Mouse (Mus musculus) midbrain, embryonic 13.5 days (tissue): Measurements from ENCODE around the gene Synj1. TPM values are rescaled to one million over a fixed set of nuclear protein-coding genes. Genes with fewer than 3 reads are reported as not detected.

Experiments
- ATAC-seq: fragments of 200-750 bp; cut with Nextera tagmentation; 2 replicates; pipeline ENCODE4 v1.8.0; 2017; ENCODE audit warnings: mild to moderate bottlenecking, moderate TSS enrichment, moderate library complexity
- H3K27ac ChIP-seq: fragments of 300-500 bp; sonication (generic); 2 replicates; pipeline ENCODE4 v1.5.1; 2015; ENCODE audit warnings: inconsistent platforms, mild to moderate bottlenecking, moderate library complexity
- H3K27me3 ChIP-seq: fragments of 300-500 bp; sonication (generic); 2 replicates; pipeline ENCODE4 v1.6.1; 2015; ENCODE audit warnings: mild to moderate bottlenecking, inconsistent platforms
- H3K36me3 ChIP-seq: fragments of 300-500 bp; sonication (generic); 2 replicates; pipeline ENCODE4 v1.6.1; 2015; ENCODE audit warnings: mild to moderate bottlenecking, inconsistent platforms
- H3K4me1 ChIP-seq: fragments of 300-500 bp; sonication (generic); replicated peaks from 2 replicates; pipeline ENCODE4 v1.6.1; 2015; ENCODE audit warnings: inconsistent platforms
- H3K4me2 ChIP-seq: fragments of 300-500 bp; sonication (generic); replicated peaks from 2 replicates; pipeline ENCODE4 v1.6.1; 2015; ENCODE audit warnings: moderate library complexity, mild to moderate bottlenecking, inconsistent platforms
- H3K4me3 ChIP-seq: fragments of 300-500 bp; sonication (generic); replicated peaks from 2 replicates; pipeline ENCODE4 v1.5.1; 2015; ENCODE audit warnings: mild to moderate bottlenecking, inconsistent platforms
- H3K9ac ChIP-seq: fragments of 300-500 bp; sonication (generic); replicated peaks from 2 replicates; pipeline ENCODE4 v1.6.1; 2015; ENCODE audit warnings: mild to moderate bottlenecking, inconsistent platforms
- H3K9me3 ChIP-seq: fragments of 300-500 bp; sonication (generic); 2 replicates; pipeline ENCODE4 v1.6.1; 2016; ENCODE audit warnings: mild to moderate bottlenecking, inconsistent platforms
- WGBS: fragments of 180-500 bp; shearing (Covaris S2); methylation state at CpG from one replicate; pipeline ENCODE4 v1.1.7; 2015; 5-methylcytosine and 5-hydroxymethylcytosine counted together
- microRNA-seq: library from miRNA; unstranded; fragments of <30 nt; microRNA quantifications from one replicate; pipeline ENCODE4, GENCODE M21; 2016
- polyA plus RNA-seq: library from polyadenylated mRNA; unstranded; fragments of >200 nt; fragmentation: Nextera tagmentation; extraction: Ambion mirVana; gene quantifications from 2 replicates; pipeline ENCODE4 v1.2.1, GENCODE M21; 2015

The Synj1 gene
- polyA plus RNA-seq, 1 experiment from 2014 or later, result 33.6 TPM

DNA sequence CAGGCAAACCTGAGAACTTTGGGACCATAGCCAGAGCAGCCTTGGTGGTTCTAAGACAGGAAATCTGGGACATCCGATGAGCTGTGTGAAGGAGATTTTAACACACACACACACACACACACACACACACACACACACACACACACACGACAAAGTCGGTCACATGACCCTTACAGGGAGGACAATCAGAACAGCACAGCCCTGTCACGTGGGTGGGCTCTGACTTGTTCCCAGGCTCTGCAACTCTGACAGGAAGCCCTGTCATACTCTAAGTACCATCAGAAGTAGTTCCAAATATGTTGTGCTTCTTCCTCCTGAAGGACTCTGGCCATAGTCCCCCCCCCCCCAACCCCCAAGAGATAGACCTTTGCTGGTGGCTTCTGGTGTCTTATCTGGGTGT is 109.7 kb downstream of the Synj1 start:
- no peaks in the 10 kb centered on the region for H3K36me3 ChIP-seq
- H3K4me3 ChIP-seq, result no peak overlapping the region
- ATAC-seq, result no peak
- WGBS, result 73% methylated on average over 4 of the region's 4 CpGs
- H3K27ac ChIP-seq, result no peak overlapping the region
- no peaks in the 10 kb centered on the region for H3K9me3 ChIP-seq
- no peak overlapping the region for H3K9ac ChIP-seq
- H3K4me2 ChIP-seq, result no peak overlapping the region
- no peaks in the 10 kb centered on the region for H3K27me3 ChIP-seq
- no peaks in the 10 kb centered on the region for H3K4me1 ChIP-seq

DNA sequence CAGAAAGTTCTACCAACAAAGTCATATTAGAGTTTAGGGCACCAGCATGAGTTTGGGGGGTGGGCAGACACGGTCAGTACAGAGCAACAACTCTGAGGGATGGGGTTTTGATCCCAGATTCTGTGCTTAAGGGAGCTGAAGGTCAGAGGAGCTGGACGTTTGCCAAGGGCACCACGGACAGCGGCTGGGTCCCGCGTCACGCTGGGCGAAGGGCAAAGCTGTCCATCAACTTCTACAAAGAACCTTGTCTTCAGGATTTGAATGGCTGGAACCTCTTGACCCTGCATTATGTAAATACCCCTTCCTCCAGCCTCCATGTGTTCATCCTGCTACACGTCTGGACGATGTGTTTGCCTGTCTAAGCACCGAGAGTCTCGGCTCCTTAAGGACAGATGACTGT is 111.6 kb downstream of the Synj1 start:
- Histone ChIP-seq H3K4me3 (no peak overlapping the region), H3K4me1 (no peaks in the 10 kb centered on the region), H3K9me3 (no peaks in the 10 kb centered on the region), H3K36me3 (no peaks in the 10 kb centered on the region), H3K4me2 (no peak overlapping the region), H3K9ac (no peak overlapping the region), H3K27me3 (no peaks in the 10 kb centered on the region), H3K27ac (no peak overlapping the region)
- WGBS, result 48% methylated on average over 12 of the region's 12 CpGs
- no peak for ATAC-seq

DNA sequence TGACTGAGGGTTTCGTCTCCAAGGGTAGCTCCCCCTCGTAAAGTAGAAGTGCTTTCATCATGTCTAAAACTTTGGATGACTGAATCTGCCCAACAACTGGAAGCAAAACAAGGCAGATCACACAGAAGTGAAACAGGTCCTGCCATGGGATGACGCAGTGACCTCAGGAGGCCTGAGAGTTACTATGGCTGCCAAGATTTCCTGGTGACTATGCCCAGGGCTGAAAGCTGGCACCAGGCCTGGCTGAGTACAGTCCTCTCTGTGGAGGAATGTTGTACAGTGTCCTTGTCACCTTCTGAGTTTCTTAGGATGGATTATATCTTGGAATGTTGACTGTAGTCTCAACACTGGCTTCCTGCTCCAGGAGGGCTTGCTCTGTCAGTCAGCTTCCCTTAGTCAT is 113.5 kb downstream of the Synj1 start:
- Histone ChIP-seq H3K9ac (no peak overlapping the region), H3K4me1 (no peaks in the 10 kb centered on the region), H3K27ac (no peak overlapping the region), H3K36me3 (no peaks in the 10 kb centered on the region), H3K27me3 (no peaks in the 10 kb centered on the region), H3K4me2 (no peak overlapping the region), H3K4me3 (no peak overlapping the region), H3K9me3 (no peaks in the 10 kb centered on the region)
- no peak for ATAC-seq
- whole genome bisulfite sequencing, result 90% methylated on average over 3 of the region's 3 CpGs

DNA sequence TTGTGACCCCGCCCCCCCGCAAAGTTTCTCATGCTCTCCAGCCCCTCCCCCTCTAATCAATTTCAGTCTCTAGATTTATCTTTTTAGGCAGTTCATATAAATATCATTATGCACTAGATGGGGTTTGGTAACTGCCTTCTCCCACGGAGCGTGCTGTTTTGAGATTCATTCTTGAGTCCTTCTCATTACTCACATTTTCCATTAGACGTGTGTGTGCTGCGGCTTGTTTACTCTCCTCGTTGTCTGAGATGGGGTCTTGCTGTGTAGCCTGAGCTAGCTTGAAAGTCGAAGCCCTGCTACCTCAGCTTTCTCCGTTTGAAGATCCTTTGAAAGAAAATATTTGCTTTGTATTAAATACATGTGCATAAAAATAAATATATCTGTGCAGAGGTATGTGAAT is 117.3 kb downstream of the Synj1 start:
- no peak for ATAC-seq
- Histone ChIP-seq H3K27ac (no peak overlapping the region), H3K4me3 (no peak overlapping the region), H3K36me3 (no peaks in the 10 kb centered on the region), H3K9ac (no peak overlapping the region), H3K27me3 (no peaks in the 10 kb centered on the region), H3K4me1 (0 out of 2 replicates have a peak, but pooled peaks cover 3% of the 10 kb centered on the region), H3K4me2 (no peak overlapping the region), H3K9me3 (no peaks in the 10 kb centered on the region)
- 60% methylated on average over 9 of the region's 9 CpGs for WGBS

DNA sequence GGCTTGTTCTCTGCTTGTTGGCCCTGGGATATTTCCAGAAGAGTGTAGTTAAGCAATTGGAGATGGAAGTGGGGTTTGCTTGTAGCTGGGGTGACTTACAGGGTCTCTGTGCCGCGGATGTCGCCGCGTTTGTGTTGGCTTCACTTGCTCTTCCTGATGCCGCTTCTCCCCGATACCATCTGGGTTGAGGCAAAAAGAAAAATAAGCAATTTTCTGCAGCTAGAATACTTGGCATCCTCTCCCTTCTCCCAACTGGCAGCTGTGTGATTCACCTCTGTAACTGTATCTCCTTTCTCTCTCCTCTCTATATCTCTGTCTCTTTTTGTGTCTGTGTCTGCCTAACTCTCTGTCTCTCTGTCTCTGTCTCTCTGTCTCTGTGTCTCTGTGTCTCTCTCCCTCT is 118.1 kb downstream of the Synj1 start:
- H3K4me1 ChIP-seq, result 0 out of 2 replicates have a peak, but pooled peaks cover 3% of the 10 kb centered on the region
- H3K27ac ChIP-seq, result no peak overlapping the region
- no peak overlapping the region for H3K4me2 ChIP-seq
- H3K27me3 ChIP-seq, result no peaks in the 10 kb centered on the region
- no peak for ATAC-seq
- no peak overlapping the region for H3K4me3 ChIP-seq
- WGBS, result 89% methylated on average over 7 of the region's 7 CpGs
- no peaks in the 10 kb centered on the region for H3K9me3 ChIP-seq
- H3K36me3 ChIP-seq, result no peaks in the 10 kb centered on the region
- no peak overlapping the region for H3K9ac ChIP-seq

DNA sequence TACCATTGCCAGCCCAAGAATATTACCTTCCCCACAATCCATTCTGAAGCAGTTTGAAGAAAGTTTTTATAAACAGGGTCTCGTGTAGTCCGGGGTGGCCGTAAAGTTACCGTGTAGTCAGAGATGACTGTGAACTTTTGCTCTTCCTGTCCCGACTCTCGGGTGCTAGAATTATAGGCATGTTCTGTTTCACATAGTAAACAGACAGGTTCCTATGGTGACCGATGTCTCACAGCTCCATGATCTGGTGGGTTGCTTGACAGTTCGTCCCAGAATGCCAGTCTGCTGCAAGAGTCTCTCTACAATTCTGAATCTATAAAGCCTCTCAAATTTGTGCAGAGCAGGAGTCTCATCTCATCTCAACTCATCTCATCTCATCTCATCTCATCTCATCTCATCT is 119.0 kb downstream of the Synj1 start:
- no peak for ATAC-seq
- H3K4me3 ChIP-seq, result no peak overlapping the region
- WGBS, result 81% methylated on average over 8 of the region's 8 CpGs
- H3K9ac ChIP-seq, result no peak overlapping the region
- H3K4me1 ChIP-seq, result 0 out of 2 replicates have a peak, but pooled peaks cover 3% of the 10 kb centered on the region
- no peak overlapping the region for H3K4me2 ChIP-seq
- H3K27me3 ChIP-seq, result no peaks in the 10 kb centered on the region
- no peaks in the 10 kb centered on the region for H3K9me3 ChIP-seq
- H3K27ac ChIP-seq, result no peak overlapping the region
- H3K36me3 ChIP-seq, result no peaks in the 10 kb centered on the region

DNA sequence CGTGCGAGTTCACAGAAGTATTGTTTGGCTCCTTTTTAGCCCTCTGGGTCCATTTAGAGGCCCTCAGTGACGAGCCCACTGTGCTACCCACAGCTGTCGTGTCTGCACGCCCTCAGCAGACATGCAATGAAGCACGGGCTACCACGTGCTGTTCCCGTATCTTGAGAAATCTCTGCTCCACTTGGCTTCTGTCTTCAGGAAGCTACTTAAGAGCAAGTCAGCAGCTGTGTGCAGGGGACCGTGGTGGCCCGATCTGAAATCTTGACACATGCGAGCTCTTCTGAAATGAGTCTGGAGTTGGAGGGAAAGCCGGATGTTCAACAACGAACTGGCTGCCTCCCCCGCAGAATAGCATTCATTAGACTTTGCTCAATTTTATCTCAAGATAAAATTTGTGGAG is 119.5 kb downstream of the Synj1 start:
- no peak overlapping the region for H3K27ac ChIP-seq
- no peak for ATAC-seq
- H3K4me2 ChIP-seq, result no peak overlapping the region
- H3K4me1 ChIP-seq, result 0 out of 2 replicates have a peak, but pooled peaks cover 3% of the 10 kb centered on the region
- H3K27me3 ChIP-seq, result no peaks in the 10 kb centered on the region
- no peaks in the 10 kb centered on the region for H3K36me3 ChIP-seq
- H3K4me3 ChIP-seq, result no peak overlapping the region
- WGBS, result 66% methylated on average over 14 of the region's 14 CpGs
- no peak overlapping the region for H3K9ac ChIP-seq
- no peaks in the 10 kb centered on the region for H3K9me3 ChIP-seq

DNA sequence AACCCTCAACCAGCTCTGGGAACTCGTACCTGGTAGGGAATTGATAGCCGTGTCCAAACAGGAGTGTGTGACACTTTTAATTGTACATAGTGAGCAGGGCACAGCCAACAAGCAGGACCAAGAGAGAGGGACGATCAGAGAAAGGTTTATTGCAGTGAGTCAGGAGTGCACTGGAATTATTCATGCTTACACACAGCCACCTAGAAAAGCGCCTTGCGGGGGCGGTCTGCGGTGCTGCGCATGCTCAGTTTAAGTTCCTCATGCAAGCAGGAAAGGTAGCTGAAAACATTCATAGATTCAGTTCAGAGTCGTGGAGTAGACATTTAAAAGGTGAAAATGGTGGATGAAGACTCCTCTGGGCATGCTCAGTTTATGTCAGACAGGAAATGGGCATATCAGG is 120.4 kb downstream of the Synj1 start:
- H3K36me3 ChIP-seq, result no peaks in the 10 kb centered on the region
- ATAC-seq, result no peak
- no peaks in the 10 kb centered on the region for H3K9me3 ChIP-seq
- H3K4me3 ChIP-seq, result no peak overlapping the region
- H3K4me1 ChIP-seq, result 0 out of 2 replicates have a peak, but pooled peaks cover 3% of the 10 kb centered on the region
- no peaks in the 10 kb centered on the region for H3K27me3 ChIP-seq
- H3K9ac ChIP-seq, result no peak overlapping the region
- H3K27ac ChIP-seq, result no peak overlapping the region
- WGBS, result 88% methylated on average over 9 of the region's 9 CpGs
- no peak overlapping the region for H3K4me2 ChIP-seq

Small RNA genes lying within 50 kb of the gene (microRNA-seq; reads per million reads assigned to microRNA genes)
- not detected for gene Gm22933

Other genes with a start within 250 kb of the Synj1 start
- gene Urb1, start 200.9 kb downstream of the Synj1 start, polyA plus RNA-seq, result 8.7 and 9.8 TPM in 2 replicates
- gene Eva1c, start 184.6 kb downstream of the Synj1 start, polyA plus RNA-seq, result 1.7 and 2.6 TPM in 2 replicates
- gene Cfap298, start 76.2 kb downstream of the Synj1 start, polyA plus RNA-seq, result 43.3 and 47.0 TPM in 2 replicates
- 85.5 and 89.6 TPM in 2 replicates for gene Paxbp1, start 33.2 kb upstream of the Synj1 start, polyA plus RNA-seq
- 0.42 and 1.6 TPM in 2 replicates for gene 4932438H23Rik, start 83.8 kb upstream of the Synj1 start, polyA plus RNA-seq
- gene Olig2, start 214.1 kb upstream of the Synj1 start, polyA plus RNA-seq, result 2.8 and 4.2 TPM in 2 replicates